In genomic region chr5:27873240-27874082, GRCm38 (mm10) we compare ENCODE assay signal across 11 mouse cellular contexts. TPM values are rescaled to one million over a fixed set of nuclear protein-coding genes. Genes with fewer than 3 reads are reported as not detected.
DNase-seq lines count a peak whose midpoint lies in the region; ATAC-seq lines count a peak whose summit lies in the region.
"Had no signal": no experiment of that assay in that cellular context is flagged by ENCODE, and none has a peak within 500 bp of the region (broad histone marks: within the 10 kb centered on the region; RNA-seq: fewer than 3 reads in every experiment).

No protein-coding gene starts in this region.

- H3K4me2 ChIP-seq in neural tube, embryonic 11.5 days (ENCODE audit: low read depth) = no peak overlapping the region
- no peak overlapping the region for H3K4me2 ChIP-seq in hindbrain, embryonic 16.5 days (ENCODE audit: low read length)

- ATAC-seq in neural tube, embryonic 11.5 days (ENCODE audit: insufficient read depth, low FRiP score, low TSS enrichment) = peak; percentile 83
- peak; percentile 95 for ATAC-seq in hindbrain, embryonic 16.5 days
- no peak for ATAC-seq in megakaryocyte-erythroid progenitor cell, adult 5-6 weeks (replicated peaks; ENCODE audit: low FRiP score, low TSS enrichment, poor library complexity, severe bottlenecking)
- ATAC-seq in inflammation-experienced regulatory T-cells, adult 6 months = no peak

- H3K9me3 ChIP-seq in neural tube, embryonic 11.5 days (ENCODE audit: control insufficient read depth, low read length) = no peaks in the 10 kb centered on the region
- no peaks in the 10 kb centered on the region for H3K9me3 ChIP-seq in hindbrain, embryonic 16.5 days (ENCODE audit: control insufficient read depth, low read length)
- H3K9me3 ChIP-seq: megakaryocyte, embryonic 14.5 days had no signal

- no peaks in the 10 kb centered on the region for H3K36me3 ChIP-seq in neural tube, embryonic 11.5 days (ENCODE audit: control insufficient read depth, insufficient read depth, low read length)
- no peaks in the 10 kb centered on the region for H3K36me3 ChIP-seq in hindbrain, embryonic 16.5 days (ENCODE audit: control insufficient read depth, insufficient read depth, low read length)

- H3K9ac ChIP-seq in neural tube, embryonic 11.5 days (ENCODE audit: low read length) = no peak overlapping the region
- no peak overlapping the region for H3K9ac ChIP-seq in hindbrain, embryonic 16.5 days (ENCODE audit: low read depth, low read length)

- H3K27ac ChIP-seq in neural tube, embryonic 11.5 days (ENCODE audit: low read depth, low read length) = no peak overlapping the region
- peak overlapping the region; percentile 68 for H3K27ac ChIP-seq in hindbrain, embryonic 16.5 days (ENCODE audit: low read depth, low read length)
- H3K27ac ChIP-seq: kidney, postnatal 0 days had no signal

- no peaks in the 10 kb centered on the region for H3K4me1 ChIP-seq in neural tube, embryonic 11.5 days (ENCODE audit: control insufficient read depth, insufficient read depth, low read length)
- H3K4me1 ChIP-seq in hindbrain, embryonic 16.5 days (ENCODE audit: control insufficient read depth, insufficient read depth, low read depth, low read length) = peaks cover 6% of the 10 kb centered on the region
- H3K4me1 ChIP-seq: megakaryocyte, embryonic 14.5 days had no signal

- no peak overlapping the region for H3K4me3 ChIP-seq in neural tube, embryonic 11.5 days (ENCODE audit: low read depth, low read length)
- H3K4me3 ChIP-seq in hindbrain, embryonic 16.5 days (ENCODE audit: low read length) = no peak overlapping the region
- H3K4me3 ChIP-seq: megakaryocyte, embryonic 14.5 days had no signal

- H3K27me3 ChIP-seq in neural tube, embryonic 11.5 days (ENCODE audit: control insufficient read depth, insufficient read depth, low read length) = no peaks in the 10 kb centered on the region
- no peaks in the 10 kb centered on the region for H3K27me3 ChIP-seq in hindbrain, embryonic 16.5 days (replicated peaks; ENCODE audit: control insufficient read depth, insufficient read depth, low read length)
- H3K27me3 ChIP-seq: megakaryocyte, embryonic 14.5 days had no signal

- DNase-seq in neural tube, embryonic 11.5 days (ENCODE audit: low spot score) = peak; percentile 53
- no peak for DNase-seq in neural tube, embryonic 10.5 days (ENCODE audit: extremely low spot score, low spot score)
- peak; percentile 38 for DNase-seq in mesoderm, embryonic 11.5 days (ENCODE audit: low read depth, low spot score)
- no peak for DNase-seq in adrenal gland, adult (ENCODE audit: inconsistent age in 2 of 2, low spot score in 1 of 2)
- no peak for DNase-seq in adrenal gland, adult 18-20 months (ENCODE audit: low spot score in 2 of 2)
- DNase-seq: adrenal gland, adult 2 months had no signal

- WGBS in neural tube, embryonic 11.5 days = 44% methylated on average over 8 of the region's 8 CpGs
- WGBS in hindbrain, embryonic 16.5 days = 17% methylated on average over 8 of the region's 8 CpGs

RNA-seq across cellular contexts. Expression of gene Htr5a, which starts 31.5 kb away (rescaled TPM):
- 0.04 and 0.05 TPM in 2 replicates for polyA plus RNA-seq in neural tube, embryonic 11.5 days (2014; fragmentation: Nextera tagmentation; extraction: Ambion mirVana)
- 1.9 and 2.0 TPM in 2 replicates for polyA plus RNA-seq in hindbrain, embryonic 16.5 days (2015; fragmentation: Nextera tagmentation; extraction: Ambion mirVana)
- total RNA-seq in adrenal gland, adult 18-20 months (2021) = not detected
- not detected in 2 replicates for total RNA-seq in megakaryocyte-erythroid progenitor cell, adult 5-6 weeks (2014; fragmentation: Nextera tagmentation)
- not detected in 2 replicates for total RNA-seq in megakaryocyte-erythroid progenitor cell, adult 5-6 weeks (2017)
- polyA plus RNA-seq in inflammation-experienced regulatory T-cells, adult 6 months (2017; shearing (Covaris generic)) = not detected
- total RNA-seq: adrenal gland, adult 2 months had no signal
- polyA plus RNA-seq: adrenal gland, adult 2 months; kidney, postnatal 0 days had no signal

Comparison
In these comparisons a context has a peak if more than half of its experiments do, and no peak if none do; other contexts are left out.
1. DNase-seq: peak in neural tube, embryonic 11.5 days (single experiment) and mesoderm, embryonic 11.5 days (single experiment); none in neural tube, embryonic 10.5 days (single experiment), adrenal gland, adult (0 of 2) and adrenal gland, adult 18-20 months (0 of 2).
2. ATAC-seq: peak in neural tube, embryonic 11.5 days (single experiment) and hindbrain, embryonic 16.5 days (single experiment); none in megakaryocyte-erythroid progenitor cell, adult 5-6 weeks (single experiment) and inflammation-experienced regulatory T-cells, adult 6 months (single experiment).